ENCODE assay signal across 26 mouse cellular contexts in the genomic region with DNA sequence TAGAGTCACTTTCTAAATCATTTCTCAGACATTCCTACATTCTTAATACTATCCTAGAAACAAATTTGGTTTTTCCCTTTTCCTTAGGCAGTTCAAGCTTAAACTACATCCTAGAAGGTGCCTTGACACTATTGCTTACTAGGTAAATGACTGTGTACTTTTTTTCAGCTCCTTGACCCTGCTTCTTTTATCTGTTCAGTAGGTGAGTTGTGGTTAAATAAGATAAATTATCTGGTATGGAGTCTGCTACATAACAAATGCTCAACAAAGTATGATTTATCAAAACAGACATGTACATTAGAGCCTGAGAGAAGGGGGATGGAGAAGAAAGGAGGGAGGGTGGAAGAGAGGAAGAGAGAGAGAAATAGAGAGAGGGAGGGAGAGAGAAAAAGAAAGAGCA.
DNase-seq lines count a peak whose midpoint lies in the region; ATAC-seq and TF ChIP-seq lines count a peak whose summit lies in the region.
"Had no signal": no experiment of that assay in that cellular context is flagged by ENCODE, and none has a peak within 500 bp of the region (broad histone marks: within the 10 kb centered on the region; RNA-seq: fewer than 3 reads in every experiment).

No protein-coding gene starts in this region.

- no peak overlapping the region for H3K9ac ChIP-seq in liver, embryonic 12.5 days
- H3K9ac ChIP-seq in liver, postnatal 0 days (replicated peaks): no peak overlapping the region
- H3K9ac ChIP-seq in liver, embryonic 14.5 days (replicated peaks): no peak overlapping the region
- H3K9ac ChIP-seq in liver, embryonic 15.5 days: no peak overlapping the region
- H3K9ac ChIP-seq: embryonic facial prominence, embryonic 13.5 days; embryonic facial prominence, embryonic 15.5 days; forebrain, embryonic 13.5 days; forebrain, embryonic 15.5 days; forebrain, postnatal 0 days had no signal

- DNase-seq in liver, postnatal 0 days: no peak
- no peak for DNase-seq in liver, embryonic 14.5 days (ENCODE audit: low read depth in 3 of 3, low spot score in 3 of 3)
- DNase-seq in liver: no peak
- no peak for DNase-seq in left cerebral cortex, adult 8-10 months (ENCODE audit: low spot score in 2 of 2)
- no peak for DNase-seq in frontal cortex, postnatal 14 days (ENCODE audit: low spot score in 2 of 2)
- DNase-seq: adrenal gland, adult 8-10 months; adrenal gland, postnatal 14 days; adrenal gland, postnatal 36 days; B cell, adult 2 months; cerebellum, adult 11-12 months; cerebellum, adult 8-10 months; cerebellum, adult 9-11 months; cerebellum, postnatal 14 days; cerebellum, postnatal 36 days; embryo, embryonic 11 days; forebrain, postnatal 0 days had no signal

- peaks cover 14% of the 10 kb centered on the region for H3K4me1 ChIP-seq in liver, embryonic 12.5 days
- no peaks in the 10 kb centered on the region for H3K4me1 ChIP-seq in liver, postnatal 0 days (ENCODE audit: insufficient read depth)
- H3K4me1 ChIP-seq in liver, embryonic 14.5 days (replicated peaks; ENCODE audit: control insufficient read depth in 2 of 2, insufficient read depth in 2 of 2, low read length in 1 of 2): peaks cover 6% of the 10 kb centered on the region in 2 experiments; a peak in 3 of 4 replicates
- H3K4me1 ChIP-seq in liver, embryonic 15.5 days (replicated peaks): peaks cover 8% of the 10 kb centered on the region
- H3K4me1 ChIP-seq: embryonic facial prominence, embryonic 13.5 days; embryonic facial prominence, embryonic 15.5 days; forebrain, embryonic 13.5 days; forebrain, embryonic 15.5 days had no signal

- no peaks in the 10 kb centered on the region for H3K36me3 ChIP-seq in liver, embryonic 12.5 days
- no peaks in the 10 kb centered on the region for H3K36me3 ChIP-seq in liver, postnatal 0 days (replicated peaks; ENCODE audit: insufficient read depth, low read length)
- H3K36me3 ChIP-seq in liver, embryonic 14.5 days (replicated peaks; ENCODE audit: control insufficient read depth, insufficient read depth, low read depth): no peaks in the 10 kb centered on the region
- H3K36me3 ChIP-seq in liver, embryonic 15.5 days (replicated peaks): no peaks in the 10 kb centered on the region
- H3K36me3 ChIP-seq: embryonic facial prominence, embryonic 13.5 days; embryonic facial prominence, embryonic 15.5 days; forebrain, embryonic 15.5 days had no signal

- no peak overlapping the region for H3K27ac ChIP-seq in liver, embryonic 12.5 days
- no peak overlapping the region for H3K27ac ChIP-seq in liver, postnatal 0 days (ENCODE audit: low read depth)
- H3K27ac ChIP-seq in liver, embryonic 14.5 days: no peak overlapping the region
- H3K27ac ChIP-seq in liver, embryonic 15.5 days (replicated peaks): no peak overlapping the region
- H3K27ac ChIP-seq: embryonic facial prominence, embryonic 13.5 days; embryonic facial prominence, embryonic 15.5 days; forebrain, embryonic 13.5 days; forebrain, embryonic 15.5 days had no signal

- no peak overlapping the region for H3K4me2 ChIP-seq in liver, embryonic 12.5 days
- no peak overlapping the region for H3K4me2 ChIP-seq in liver, postnatal 0 days (ENCODE audit: low read depth, low read length)
- no peak overlapping the region for H3K4me2 ChIP-seq in liver, embryonic 14.5 days (ENCODE audit: low read depth)
- no peak overlapping the region for H3K4me2 ChIP-seq in liver, embryonic 15.5 days
- H3K4me2 ChIP-seq: embryonic facial prominence, embryonic 13.5 days; embryonic facial prominence, embryonic 15.5 days; forebrain, embryonic 13.5 days; forebrain, embryonic 15.5 days had no signal

- H3K4me3 ChIP-seq in liver, embryonic 12.5 days: no peak overlapping the region
- no peak overlapping the region for H3K4me3 ChIP-seq in liver, postnatal 0 days (ENCODE audit: low read depth, low read length)
- H3K4me3 ChIP-seq in liver, embryonic 14.5 days (ENCODE audit: insufficient read depth in 1 of 2, low read depth in 2 of 2, low read length in 2 of 2): no peak overlapping the region
- H3K4me3 ChIP-seq in liver, embryonic 15.5 days (replicated peaks): no peak overlapping the region
- H3K4me3 ChIP-seq: embryonic facial prominence, embryonic 13.5 days; embryonic facial prominence, embryonic 15.5 days; forebrain, embryonic 13.5 days; forebrain, embryonic 15.5 days had no signal

- no peaks in the 10 kb centered on the region for H3K9me3 ChIP-seq in liver, embryonic 12.5 days (replicated peaks)
- no peaks in the 10 kb centered on the region for H3K9me3 ChIP-seq in liver, postnatal 0 days (ENCODE audit: low read length)
- H3K9me3 ChIP-seq in liver, embryonic 14.5 days (ENCODE audit: control insufficient read depth, low read length): no peaks in the 10 kb centered on the region
- H3K9me3 ChIP-seq in liver, embryonic 15.5 days (replicated peaks): no peaks in the 10 kb centered on the region
- H3K9me3 ChIP-seq: embryonic facial prominence, embryonic 13.5 days; embryonic facial prominence, embryonic 15.5 days; forebrain, embryonic 13.5 days; forebrain, embryonic 15.5 days had no signal

- peaks cover 9% of the 10 kb centered on the region; the same call in 1 of the 2 replicates for H3K27me3 ChIP-seq in liver, embryonic 12.5 days (replicated peaks)
- no peaks in the 10 kb centered on the region for H3K27me3 ChIP-seq in liver, postnatal 0 days (ENCODE audit: insufficient read depth, low read length)
- H3K27me3 ChIP-seq in liver, embryonic 14.5 days (ENCODE audit: control insufficient read depth, insufficient read depth, low read length): no peaks in the 10 kb centered on the region
- H3K27me3 ChIP-seq in liver, embryonic 15.5 days: peaks cover 8% of the 10 kb centered on the region; the same call in 1 of the 2 replicates
- H3K27me3 ChIP-seq: CH12.LX; embryonic facial prominence, embryonic 15.5 days; forebrain, embryonic 15.5 days had no signal

- ATAC-seq in liver, embryonic 12.5 days: peak; percentile 68
- no peak for ATAC-seq in liver, postnatal 0 days
- ATAC-seq in liver, embryonic 14.5 days (ENCODE audit: insufficient read depth): peak; percentile 61; the same call in 1 of the 2 replicates
- peak; percentile 67; the same call in 1 of the 2 replicates for ATAC-seq in liver, embryonic 15.5 days (ENCODE audit: insufficient read depth)
- ATAC-seq: activated CD4-positive, CD25-positive, alpha-beta regulatory T cell, adult 4 months; CD4-positive, CD25-positive, alpha-beta regulatory T cell, adult 4 months; forebrain, embryonic 13.5 days; forebrain, embryonic 15.5 days; forebrain, postnatal 0 days; Patski had no signal

- no peak for TF ChIP-seq EP300 in liver, postnatal 0 days (IDR thresholded peaks at IDR 0.05; ENCODE audit: low read depth)
- TF ChIP-seq EP300 in liver, embryonic 14.5 days (IDR thresholded peaks at IDR 0.05; ENCODE audit: low read depth): no peak

- TF ChIP-seq CTCF in liver, postnatal 0 days (IDR thresholded peaks at IDR 0.05; ENCODE audit: low read depth): no peak
- no peak for TF ChIP-seq CTCF in liver, embryonic 14.5 days (IDR thresholded peaks at IDR 0.05; ENCODE audit: low read depth)
